Mouse (Mus musculus) embryo, embryonic 10 days (tissue): ENCODE measurements at regions not wholly inside any gene's neighbourhood (a gene's known extent, or its start where the extent isn't known, plus 50 kb on each side); places are given as distances from the start of the nearest gene placed in this dataset.

Experiments used
- DNase-seq: peaks from one replicate; pipeline ENCODE4 v3.0.0-alpha.2; 2015; ENCODE audit warnings: low spot score

- DNase-seq: peak; percentile 51
Measured at GRCm38 (mm10) chr12:9174327-9174726, 144.5 kb downstream of the Ttc32 start.

DNA sequence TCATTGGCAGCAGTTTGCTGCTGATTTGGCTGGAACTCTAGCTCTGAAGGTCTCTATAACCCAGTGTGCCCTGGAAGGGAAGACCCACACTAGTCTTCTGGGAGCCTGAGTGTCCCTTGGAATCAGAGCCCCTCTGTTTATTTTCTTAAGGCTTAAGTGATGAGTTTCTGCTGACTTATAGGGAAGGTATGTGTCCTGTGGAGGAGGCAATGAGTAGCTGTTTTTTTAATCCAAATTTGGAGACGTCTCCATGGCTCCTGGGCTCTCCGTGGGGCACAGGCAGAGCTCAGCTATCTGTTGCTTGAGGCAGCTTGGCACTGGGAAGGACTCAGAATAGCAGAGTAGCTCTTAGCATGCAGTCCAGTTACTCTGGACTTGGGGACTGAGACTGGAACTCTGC, 146.4 kb downstream of the Ttc32 start:
- DNase-seq: no peak

- peak; percentile 33 for DNase-seq
Measured at GRCm38 (mm10) chr12:9178626-9179025, 148.8 kb downstream of the Ttc32 start.

GRCm38 (mm10) chr12:9180677-9181076, 150.9 kb downstream of the Ttc32 start:
- DNase-seq: no peak

GRCm38 (mm10) chr12:9191721-9192120, 161.9 kb downstream of the Ttc32 start:
- DNase-seq: no peak

DNA sequence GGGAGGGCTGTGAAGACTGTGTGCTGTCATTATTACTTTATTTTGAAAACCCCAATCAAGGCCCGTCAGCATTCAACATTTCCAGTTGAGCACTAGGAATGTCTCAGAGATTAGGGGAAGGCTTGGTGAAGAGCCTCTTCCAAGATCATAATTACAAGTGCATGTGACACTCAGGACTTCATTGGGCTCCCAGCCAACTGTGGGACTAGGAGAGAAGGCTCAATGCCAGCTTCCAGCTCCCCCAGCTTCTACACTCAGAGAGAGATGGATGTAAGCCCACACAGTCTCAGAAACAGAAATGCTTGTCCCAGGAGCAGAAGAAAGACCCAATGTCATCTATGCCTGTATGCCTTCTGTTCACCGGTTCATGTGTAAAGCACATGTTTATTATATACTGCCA, 169.5 kb downstream of the Ttc32 start:
- no peak for DNase-seq

- no peak for DNase-seq
Measured at GRCm38 (mm10) chr12:9212211-9212610, 182.4 kb downstream of the Ttc32 start.

DNA sequence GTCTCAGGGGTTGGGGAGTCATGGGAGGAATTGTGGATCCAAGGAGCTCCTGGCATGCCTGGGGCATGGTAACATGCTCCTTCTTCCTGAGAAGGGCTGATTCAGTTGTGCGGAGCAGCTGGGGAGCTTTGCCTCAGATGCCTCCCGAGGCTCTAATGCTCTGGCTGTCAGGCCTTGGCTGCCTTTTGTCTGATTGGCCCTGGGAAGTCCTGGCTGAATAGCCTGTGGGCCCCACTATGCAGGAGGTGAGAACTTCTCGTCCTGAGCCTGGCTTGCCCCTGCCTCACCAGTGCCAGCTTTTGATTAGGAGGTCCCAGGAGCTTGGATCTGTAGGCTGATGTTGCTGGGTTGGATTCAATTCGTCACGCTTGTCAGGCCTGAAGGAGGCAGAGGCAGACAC, 195.2 kb downstream of the Ttc32 start:
- no peak for DNase-seq

DNA sequence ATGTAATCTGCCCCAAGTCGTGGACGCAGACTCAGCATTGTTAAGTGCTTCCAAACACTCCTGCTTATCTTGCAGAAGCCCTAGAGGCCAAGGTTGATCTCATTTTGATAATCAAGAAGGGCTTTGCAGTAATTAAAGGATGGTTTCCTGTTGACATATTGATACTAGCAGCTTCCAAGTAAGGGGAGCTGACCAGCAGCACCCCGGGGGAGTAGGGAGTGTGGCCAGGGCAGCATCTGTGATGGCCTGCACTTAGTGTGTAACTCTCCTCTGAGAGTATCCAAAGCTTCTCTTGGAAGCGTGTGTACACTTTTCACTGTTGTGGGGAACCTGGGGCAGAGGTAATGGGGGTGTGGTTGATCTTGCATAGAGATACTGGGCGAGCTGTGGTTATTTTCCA, 198.1 kb downstream of the Ttc32 start:
- no peak for DNase-seq

GRCm38 (mm10) chr12:9228486-9228885, 198.7 kb downstream of the Ttc32 start:
- DNase-seq: no peak

DNA sequence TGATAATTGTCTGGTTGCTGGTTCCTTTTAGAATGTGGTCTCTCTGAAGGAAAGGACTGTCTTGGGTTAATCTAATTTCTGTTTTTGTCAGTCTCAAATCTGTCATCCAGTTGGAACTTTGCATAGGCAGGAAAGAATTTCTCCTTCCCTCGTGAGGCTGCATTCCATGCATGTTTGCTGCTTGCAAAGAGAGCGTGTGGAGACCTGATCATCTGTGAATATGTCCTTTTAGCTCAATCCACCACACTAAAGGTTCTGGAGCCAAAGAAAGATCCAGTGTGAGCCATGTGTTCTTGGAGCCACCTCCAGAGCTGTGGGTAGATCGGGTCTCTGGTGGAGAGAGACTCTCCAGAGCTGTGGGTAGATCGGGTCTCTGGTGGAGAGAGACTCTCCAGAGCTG, 200.2 kb downstream of the Ttc32 start:
- peak; percentile 29 for DNase-seq

GRCm38 (mm10) chr12:9230576-9230975, 200.8 kb downstream of the Ttc32 start:
- no peak for DNase-seq

GRCm38 (mm10) chr12:9232431-9232830, 202.6 kb downstream of the Ttc32 start:
- DNase-seq: no peak

DNA sequence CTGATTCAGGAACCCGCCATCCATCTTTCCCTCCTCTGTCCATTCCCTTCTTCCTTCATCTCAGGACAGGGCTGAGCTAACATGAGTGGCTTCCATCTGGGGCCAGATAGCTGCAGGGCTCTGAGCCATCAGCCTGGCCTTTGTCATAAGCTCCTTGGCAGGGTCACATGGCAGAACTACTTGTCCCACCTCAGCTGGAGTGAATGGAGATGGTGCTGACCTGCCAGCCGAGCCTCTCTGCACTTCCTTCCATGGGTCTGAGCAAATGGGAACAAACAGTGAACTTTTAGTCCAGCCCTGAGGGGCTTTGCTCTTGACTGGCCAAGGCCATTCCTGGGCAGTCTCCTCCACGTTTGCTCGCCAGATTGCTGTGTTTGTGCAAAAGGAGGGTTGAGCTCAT, 206.1 kb downstream of the Ttc32 start:
- DNase-seq: no peak

DNA sequence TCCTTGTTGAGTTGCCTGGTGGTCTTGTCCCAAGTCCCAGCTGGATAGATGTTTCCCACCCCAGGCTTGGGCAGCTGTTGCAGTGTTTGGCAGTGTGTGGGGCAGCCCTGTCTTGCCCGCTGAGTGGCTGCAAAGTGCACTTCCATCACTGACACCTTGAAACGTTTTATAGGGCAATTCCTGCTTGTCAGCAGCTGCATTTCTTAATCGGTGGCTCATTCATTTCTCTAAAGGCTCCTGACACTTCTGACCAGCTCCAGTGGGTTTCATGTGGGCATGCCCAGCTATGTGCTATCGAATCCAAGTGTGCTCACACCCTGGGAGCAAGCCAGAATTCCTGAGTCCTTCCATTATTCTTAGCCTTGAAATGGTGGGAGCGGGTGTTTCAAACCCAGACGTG, 207.7 kb downstream of the Ttc32 start:
- DNase-seq: no peak

- no peak for DNase-seq
Measured at GRCm38 (mm10) chr12:9237955-9238354, 208.2 kb downstream of the Ttc32 start.

DNA sequence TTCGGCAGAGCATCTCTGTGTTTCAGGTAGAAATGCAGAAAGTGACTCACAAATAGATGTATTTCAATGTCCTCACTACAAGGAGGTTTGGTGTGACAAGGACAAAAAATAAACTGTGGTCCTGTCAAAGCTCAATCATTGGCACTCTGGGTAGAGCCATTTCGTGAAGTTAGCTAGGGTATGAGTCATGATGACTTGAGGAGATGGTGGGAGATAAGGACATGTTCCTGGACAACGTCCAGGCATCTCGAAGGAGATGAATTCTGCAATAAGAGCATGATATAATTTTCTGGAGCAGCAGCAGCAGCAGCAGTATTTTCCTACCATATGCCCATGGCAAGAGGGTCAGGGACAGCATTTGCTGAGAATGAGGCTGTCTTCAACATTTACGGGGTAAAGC, 217.7 kb downstream of the Ttc32 start:
- no peak for DNase-seq

- peak; percentile 80 for DNase-seq
Measured at GRCm38 (mm10) chr12:9251772-9252171, 222.0 kb downstream of the Ttc32 start.

DNA sequence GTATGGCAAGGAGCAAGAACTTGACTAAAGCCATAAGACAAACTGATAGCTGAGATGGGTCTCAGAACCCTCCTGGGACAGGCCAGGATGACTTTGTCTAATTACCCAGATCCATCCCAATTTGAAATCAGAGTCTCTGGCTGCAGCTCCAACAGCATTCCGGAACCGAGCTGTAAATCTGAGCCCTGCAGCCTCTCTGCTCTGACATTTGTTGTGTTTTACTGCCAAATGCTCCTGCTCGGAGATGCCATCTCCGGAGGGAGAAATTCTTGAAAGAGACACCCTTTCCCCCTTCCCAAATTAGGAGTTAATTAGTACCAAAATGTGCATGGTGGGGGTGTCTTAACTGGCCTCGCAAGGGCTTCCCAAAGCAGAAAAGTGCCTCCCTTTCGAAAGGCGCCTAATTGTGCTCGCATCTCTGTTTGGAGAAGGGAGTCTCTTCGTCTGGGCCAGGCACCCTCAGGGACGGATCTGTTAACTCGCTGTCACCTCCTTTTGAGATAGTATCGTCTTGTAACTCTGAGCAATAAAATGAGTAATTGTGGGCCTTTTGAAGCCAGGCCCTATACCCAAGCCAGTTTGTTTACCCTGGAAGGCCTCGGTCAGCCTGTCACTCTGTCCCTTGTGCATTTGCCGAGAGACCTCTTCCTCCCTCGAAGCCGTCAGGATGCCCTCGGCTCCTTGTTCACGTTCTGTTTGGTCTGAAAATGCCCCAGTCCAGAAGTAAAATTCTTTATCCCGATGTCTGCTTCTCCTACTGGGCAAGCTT, 223.7 kb downstream of the Ttc32 start:
- peak; percentile 21 for DNase-seq

- DNase-seq: no peak
Measured at GRCm38 (mm10) chr12:9254301-9254860, 224.6 kb downstream of the Ttc32 start.

DNA sequence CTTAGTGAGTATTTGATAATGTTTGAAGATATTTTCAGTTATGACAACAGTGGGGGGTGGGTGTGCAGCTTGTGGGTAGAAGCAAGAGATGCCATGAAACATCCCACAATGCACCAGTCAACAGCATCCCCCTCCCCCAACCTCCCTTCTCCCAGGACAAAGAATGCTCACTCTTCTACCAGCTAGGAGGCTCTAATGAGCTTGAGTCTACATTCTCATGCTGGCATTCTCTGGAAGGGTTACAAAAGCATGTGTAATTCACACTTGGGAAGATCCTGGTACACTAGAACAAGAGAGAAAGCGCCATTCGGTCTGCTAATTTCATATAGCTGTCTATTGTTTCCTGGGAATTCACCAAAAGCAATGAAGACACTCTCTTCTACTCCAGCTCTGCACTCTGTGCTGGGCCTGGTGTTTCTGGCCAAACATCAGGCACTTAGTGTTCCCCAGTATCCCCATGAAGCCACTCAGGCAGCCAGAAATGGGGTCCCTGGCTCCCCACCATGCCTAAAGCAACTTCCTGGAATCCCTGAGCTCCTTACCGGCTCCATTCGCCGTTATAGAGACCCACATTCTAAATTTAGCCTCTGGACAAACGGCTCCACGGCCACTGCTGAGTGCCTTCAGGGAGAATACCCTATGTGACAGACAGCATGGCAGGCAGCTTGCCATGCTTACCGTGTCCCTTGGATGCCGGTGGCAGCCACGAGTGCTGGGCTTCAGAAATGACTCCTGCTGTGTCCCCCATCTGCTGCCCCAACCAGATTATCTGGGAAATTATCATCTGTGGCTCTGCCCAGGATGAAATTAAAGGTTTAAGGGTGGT, 226.1 kb downstream of the Ttc32 start:
- DNase-seq: no peak

DNA sequence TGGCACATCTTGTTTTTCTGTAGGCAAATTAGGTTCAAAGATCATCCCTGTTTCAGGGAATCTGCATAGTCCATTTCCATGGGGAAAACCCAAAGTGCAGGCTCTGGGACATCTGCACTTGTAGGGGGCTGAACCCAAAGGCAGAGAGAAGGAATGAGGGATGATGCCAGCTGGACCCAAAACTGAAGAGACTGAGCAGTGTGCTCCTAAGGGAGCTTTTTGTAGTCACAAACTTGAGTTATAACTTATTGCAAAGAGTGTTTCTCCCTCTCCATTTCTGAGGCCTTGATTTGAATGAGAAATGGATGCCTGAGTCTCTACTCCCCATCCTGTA, 226.7 kb downstream of the Ttc32 start:
- no peak for DNase-seq

DNA sequence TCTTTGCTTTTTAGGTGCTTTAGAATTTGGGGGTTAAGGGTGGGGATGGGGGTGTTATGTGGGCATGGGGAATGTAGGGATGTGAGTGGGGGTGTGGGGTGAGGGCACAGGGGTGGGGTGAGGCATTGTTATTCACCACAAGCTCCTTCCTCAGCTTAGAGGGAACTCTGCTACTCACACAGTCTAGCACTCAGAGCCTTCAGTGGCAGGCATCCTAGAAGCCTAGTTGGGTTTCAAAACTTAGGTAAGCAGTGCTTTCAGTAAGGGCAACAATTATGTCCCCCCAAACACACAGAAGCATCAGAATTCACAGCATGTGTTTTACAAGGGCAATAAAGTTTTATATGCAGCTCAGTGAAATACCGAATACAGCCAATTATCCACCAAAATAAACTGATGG, 228.4 kb downstream of the Ttc32 start:
- DNase-seq: no peak
